Mouse (Mus musculus) G1E (cell line): ENCODE measurements around the gene Nudt2.

ENCODE experiments used
- CTCF ChIP-seq: IDR thresholded peaks from 2 replicates; pipeline ENCODE4 v1.5.1; 2012; ENCODE audit warnings: low read depth, low read length, inconsistent platforms, mixed read lengths
- GATA1 ChIP-seq: IDR thresholded peaks from 2 replicates; pipeline ENCODE4 v1.6.1; 2012; ENCODE audit warnings: borderline replicate concordance, low read length, inconsistent platforms, mixed read lengths

GRCm38 (mm10) chr4:41498921-41499391 lies 34.0 kb downstream of the Nudt2 start:
- TF ChIP-seq GATA1: no peak
- TF ChIP-seq CTCF: no peak
